Mouse (Mus musculus) layer of hippocampus, postnatal 10 days (tissue): ENCODE data around the gene Gprc5a. TPM values are rescaled to one million over a fixed set of nuclear protein-coding genes. Genes with fewer than 3 reads are reported as not detected.

Source experiments
- DNase-seq, 2 experiments: peaks; one replicate each; pipeline ENCODE4 v3.0.0; 2021; ENCODE audit warnings: low spot score in 2 of 2
- total RNA-seq, 2 experiments: library from RNA; stranded (reverse); gene quantifications; 2 replicates each; pipeline ENCODE4 v1.2.3; 2021

Gprc5a gene
- total RNA-seq, 2 experiments from 2014 or later, result 0.16 TPM

DNA sequence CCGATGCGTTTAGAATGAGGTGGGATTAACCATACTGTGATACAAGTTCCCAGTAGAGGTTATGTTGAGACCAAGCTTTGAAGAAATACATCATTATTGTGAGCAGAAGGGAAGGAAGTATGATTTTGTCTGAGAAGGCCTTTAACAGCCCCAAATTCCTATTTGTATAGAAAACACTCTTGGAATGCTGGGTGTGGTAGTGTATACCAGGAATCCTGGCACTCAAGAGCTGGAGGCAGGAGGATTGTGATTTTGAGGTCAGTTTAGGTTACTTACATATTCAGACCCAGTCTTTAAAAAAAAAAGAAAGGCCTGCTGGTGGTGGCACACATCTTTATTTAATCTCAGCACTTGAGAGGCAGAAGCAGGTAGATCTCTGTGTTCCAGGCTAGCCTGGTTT is 4.9 kb downstream of the Gprc5a start:
- no peak for DNase-seq

DNA sequence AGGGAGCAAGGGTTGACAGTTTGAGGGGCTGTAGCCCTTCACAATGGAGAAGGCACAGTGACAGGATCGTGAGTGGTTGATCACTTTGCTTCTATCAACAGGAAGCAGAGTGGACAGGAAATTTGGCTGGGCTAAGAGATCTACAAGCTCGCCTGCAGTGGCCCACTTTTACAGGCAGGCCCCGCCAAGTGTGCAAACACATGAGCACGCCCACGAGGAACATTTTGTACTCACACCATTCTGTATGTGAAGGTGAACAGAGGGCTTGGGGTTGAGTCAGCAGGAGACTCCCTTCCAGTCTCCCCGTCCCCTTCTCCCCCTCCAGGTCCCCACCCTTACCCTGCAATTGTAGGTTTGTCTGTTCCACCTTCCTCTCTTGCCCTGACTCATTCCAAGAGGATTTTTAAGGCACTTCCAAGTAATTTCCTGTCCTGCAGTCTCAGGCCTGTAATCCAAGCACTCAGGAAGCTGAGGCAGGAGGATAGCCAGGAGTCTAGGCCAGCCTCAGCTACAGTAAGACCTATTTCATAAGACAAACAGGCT is 9.0 kb downstream of the Gprc5a start:
- DNase-seq, result no peak

DNA sequence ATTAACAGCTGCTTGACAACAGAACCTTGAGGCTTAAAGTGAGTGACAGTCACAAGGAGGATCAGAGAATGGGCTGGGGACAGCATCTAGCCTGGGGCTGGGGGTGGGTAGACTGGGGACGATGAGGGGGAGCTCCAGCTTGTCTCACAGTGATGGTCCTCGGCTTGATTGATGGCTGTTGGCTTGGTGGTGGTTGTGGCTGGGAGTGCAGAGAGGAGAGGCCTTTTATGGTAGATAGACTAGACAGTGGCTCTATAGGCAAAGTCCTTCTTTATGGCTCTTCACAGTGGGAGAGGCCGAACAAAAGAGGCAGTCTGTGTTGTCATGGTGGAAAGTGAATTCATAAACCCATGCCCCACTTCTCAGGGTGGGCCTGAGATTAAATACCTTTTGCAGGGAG is 10.8 kb downstream of the Gprc5a start:
- DNase-seq, result no peak

DNA sequence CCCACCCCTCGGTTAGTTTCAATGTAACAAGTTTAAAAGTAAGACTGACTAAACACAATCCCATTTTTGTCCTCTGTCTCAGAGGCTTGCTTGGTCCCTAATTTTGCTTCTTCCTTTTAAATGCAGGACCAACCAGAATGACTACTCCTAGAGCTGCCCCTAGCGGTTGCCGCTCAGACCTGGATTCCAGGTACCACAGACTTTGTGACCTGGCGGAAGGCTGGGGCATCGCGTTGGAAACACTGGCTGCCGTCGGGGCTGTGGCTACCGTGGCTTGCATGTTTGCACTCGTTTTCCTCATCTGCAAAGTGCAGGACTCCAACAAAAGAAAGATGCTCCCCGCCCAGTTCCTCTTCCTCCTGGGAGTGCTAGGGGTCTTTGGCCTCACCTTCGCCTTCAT is 13.0 kb downstream of the Gprc5a start:
- no peak for DNase-seq

DNA sequence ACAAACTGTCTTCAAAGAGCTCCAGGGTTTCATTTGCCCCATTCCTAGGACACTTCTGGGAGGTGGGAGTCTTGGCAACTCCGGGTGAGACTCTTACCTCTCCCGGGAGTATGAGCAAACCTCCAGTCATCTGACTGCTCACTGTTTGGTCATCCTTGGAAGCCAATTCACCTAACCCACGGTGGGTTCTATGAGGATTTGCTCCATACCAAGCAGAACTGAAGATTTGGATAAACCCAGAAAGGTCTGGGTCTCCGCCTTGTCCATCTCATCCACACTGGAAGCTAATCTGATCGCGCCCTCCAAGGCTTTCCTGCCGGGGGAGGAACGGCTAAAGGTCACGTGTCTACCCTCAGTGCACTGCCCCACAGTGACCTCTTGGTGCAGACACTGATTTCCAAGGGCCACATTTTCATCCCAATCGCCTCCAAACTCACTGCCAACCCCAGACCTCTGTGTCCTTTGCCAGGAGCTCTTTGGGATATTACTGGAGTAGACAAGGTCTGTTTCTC is 18.6 kb downstream of the Gprc5a start:
- no peak for DNase-seq

DNA sequence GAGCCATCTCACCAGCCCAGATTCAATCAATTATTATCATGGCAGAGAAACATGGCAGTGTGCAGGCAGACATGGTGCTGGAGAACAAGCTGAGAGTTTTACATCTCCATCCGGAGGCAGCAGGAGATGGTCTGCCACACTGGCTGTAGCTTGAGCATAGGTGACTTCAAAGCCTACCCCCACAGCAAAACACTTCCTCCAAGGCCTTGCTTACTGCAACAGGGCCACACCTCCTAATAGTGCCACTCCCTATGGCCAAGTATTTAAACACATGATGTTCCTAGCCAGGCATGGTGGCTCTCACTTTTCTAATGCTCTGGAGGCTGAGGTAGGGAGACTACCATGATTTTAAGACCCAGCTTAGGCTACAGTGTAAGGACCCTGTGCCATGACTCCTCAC is 20.3 kb downstream of the Gprc5a start:
- no peak for DNase-seq

DNA sequence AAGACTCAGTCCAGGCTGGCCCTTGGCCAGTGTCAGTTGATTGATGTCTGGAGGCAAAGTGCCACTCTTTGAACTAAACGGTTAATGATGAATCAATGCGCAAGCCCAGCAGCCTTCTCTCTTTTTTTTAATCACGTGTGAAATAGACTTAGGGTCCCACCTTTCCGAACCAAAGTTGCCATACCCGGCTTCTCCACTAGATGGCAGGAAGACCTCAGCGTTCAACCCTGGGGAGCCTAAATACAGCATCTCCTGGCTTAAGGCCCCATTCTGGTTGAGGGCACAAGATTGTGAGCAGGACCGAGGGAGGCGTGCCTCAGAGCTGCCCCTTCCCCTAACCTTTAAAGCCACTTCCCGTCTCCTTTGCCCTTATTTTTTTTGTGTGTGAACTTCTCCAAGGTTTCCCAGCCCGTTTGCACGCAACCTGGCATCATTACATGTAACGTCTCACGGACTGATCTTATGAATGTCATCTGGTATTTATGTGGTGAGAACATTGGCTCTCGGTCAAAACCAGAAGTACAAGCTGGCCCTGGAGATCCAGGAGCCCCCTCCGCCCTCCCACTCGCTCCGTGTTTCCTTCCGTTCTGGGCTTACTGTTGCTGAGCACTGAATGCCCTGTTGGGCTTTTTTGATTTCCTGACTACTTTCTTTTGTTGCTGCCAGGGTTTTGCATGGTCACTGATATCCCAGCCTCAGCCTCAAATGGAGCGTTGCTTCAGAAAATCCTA is 22.4 kb downstream of the Gprc5a start:
- DNase-seq, result peak; percentile 94 to 96

DNA sequence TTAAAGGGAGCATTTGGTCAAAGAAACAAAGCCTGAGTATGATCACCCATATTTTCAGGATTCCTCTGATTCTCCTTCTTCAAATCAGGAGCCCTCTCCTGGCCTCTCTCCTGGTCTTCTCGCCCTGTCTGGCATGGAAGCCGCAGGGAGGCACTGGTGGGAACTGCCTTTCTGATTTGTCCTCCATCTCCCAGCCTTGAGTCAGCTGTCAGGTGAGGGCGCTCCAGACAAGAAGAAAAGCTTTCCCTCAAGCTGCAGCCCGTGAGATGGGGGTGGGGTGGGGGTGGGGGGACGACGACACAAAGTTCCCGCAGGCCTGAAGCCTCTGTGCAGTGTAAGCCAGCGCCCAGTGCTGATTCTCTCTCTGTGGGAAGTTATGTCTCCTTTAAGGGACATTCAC is 24.3 kb downstream of the Gprc5a start:
- DNase-seq, result peak; percentile 58 to 71

DNA sequence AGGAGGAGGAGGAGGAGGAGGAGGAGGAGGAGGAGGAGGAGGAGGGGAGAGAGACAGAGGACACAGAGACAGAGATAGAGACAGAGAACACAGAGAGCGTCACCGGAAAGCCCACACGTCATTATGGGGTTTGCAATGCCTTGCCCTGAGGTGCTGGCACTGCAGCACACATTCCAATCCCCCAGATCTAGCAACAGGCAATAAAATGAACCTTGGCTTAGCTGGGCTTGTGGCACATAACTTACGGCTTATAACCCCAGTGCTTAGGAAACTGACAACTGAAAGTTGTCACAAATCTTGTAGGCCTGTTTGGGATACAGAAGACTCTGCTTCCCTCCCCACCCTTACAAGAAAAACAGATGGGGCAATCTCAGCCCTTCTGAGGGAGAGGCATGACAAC is 25.2 kb downstream of the Gprc5a start:
- no peak for DNase-seq

DNA sequence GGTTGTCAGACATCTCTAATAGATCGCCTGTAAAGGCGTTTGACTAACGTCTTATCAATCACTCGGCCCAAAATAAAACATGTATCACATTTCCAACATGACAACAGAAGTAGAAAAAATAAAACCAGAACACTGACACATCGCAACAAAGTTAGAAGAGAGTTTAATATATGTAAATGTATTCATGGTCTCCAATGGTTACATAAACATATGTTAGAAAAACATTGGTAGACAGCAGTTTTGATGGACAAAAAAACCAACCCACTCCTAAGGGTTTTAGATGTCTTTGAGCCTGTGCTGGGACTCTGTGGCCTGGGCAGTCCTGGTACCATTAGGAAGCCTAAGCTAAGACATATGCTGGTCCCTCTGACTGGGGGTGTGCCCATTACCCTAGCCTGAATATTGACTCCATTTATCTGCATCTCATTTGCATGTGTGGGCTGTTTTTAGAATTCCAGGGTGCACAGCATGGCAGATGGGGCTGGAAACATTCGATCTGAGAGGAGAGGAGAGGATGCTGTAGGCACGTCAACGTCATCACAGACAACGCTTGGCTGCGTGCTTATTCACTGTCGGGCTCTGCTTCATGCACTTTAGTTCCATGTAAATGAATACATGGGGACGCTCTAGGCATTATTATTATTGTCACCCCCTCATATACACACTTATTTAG is 27.5 kb downstream of the Gprc5a start:
- DNase-seq, result peak; percentile 21 to 35

DNA sequence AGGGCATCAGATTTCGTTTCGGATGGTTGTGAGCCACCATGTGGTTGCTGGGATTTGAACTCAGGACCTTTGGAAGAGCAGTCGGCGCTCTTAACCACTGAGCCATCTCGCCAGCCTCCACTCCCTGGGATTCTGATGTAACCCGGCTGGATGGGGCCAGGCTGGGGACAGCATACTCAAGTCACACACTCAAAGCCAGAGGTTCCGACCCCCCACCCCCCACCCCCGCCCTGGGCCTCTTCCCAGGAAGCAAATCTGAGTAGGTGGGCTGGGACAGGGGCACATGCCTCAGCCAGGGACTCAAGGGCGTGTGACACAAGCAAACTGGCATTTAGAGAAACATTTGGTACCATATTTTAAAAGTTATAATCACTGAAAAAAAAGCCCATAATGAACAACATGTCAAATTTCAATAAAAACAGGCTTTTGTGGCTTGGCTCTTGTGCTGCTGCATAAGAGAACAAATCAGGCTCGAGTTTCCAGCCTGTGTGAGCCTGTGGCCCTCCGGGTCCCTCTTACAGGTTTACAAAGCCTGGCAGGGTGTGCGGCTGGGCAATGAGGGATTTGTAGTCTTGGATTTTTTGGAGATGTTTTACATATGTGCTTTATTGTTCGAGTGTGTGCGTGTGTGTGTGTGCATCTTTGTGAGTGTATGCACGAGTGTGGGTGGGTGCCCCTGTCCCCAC is 35.5 kb downstream of the Gprc5a start:
- no peak for DNase-seq

DNA sequence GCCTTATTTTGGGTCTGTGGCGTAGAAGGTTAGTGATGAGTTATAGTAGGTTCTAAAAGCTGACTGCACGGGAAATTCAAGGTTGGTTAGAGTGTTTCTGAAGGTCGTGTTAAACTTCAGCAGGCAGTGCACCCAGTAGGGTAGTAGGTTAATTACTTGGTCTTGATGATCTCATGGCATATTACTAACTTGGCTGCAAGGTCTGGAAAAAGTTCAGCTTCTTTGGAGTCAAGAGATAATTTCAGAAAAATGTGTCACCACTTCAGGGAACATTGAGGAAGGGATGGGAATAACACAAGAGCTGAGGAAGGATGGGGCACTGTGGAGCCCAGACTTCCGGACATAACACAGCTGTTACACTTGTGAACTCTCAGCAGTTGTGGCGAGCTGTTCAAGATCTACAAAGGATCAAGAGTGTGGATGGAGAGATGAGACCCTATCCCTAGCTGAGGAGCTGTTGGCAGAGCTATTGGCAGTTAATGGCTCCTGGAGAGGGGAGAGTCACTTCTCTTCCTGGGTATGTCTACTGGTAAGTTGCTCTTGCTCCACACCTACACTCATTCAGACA is 37.4 kb downstream of the Gprc5a start:
- DNase-seq, result no peak

DNA sequence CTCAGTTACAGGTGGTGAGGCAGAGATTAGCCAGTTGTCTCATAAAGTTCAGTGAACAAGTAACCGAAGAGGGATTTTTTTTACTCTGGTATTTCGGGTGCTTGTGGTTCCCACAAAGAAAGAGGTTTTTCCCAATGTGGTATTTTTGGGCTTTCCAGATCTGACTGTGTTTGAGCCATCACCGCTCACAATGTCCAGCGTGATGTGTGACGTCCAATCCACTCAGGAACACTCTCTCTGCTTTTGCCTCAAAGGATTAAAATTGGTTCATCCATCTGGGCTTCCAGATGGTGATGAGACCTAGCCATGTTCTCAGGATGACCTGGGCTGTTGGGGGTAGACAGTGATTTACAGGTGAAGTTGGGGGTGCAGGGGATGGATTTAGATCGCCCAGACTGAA is 41.6 kb downstream of the Gprc5a start:
- DNase-seq, result no peak

DNA sequence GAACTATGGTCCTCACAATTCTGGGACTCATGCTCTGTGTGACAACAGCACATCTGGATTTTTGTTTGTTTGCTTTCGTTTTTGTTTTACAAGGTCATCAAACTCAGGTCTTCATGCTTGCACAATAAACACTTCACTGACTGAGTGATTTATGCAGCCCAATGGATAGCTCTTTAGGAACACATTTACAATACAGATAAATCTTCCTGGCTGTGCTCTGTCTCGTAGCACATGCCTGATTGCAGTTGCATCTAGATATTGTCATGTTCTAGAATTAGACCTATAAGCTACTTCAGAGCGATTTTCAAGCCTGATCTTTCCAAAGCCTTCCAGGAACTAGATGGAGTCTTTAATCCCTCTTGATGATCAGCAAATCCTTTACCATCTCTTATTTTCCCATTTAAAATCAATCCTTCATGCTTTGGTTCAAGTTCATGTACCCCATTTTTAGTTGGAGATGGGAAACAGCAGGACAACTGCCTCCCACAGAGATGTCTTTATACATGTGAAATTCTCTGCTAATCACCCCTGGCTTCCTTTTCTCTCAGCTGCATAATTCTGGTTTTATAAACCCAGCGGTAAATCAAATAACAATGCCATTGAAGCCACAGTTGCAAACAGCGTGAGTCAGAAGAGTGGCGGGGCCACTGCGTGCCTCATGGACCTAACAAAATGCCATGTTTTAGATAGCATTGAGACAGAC is 47.1 kb downstream of the Gprc5a start:
- no peak for DNase-seq

DNA sequence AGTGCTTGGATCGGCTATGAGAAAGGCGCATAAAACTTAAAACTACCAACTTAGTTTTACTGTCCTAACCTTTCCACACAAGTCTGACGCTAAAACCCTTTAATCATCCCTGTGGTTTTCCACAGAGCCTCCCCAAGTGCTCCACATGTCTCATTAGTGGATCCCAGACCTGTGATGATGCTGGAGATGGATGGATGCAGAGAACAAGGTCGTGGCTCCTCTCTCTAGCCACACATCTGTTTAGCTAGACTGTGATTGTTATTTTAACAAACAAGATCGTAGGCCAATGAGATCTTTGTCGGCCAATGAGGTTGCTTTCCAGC is 47.6 kb downstream of the Gprc5a start:
- DNase-seq, result no peak

DNA sequence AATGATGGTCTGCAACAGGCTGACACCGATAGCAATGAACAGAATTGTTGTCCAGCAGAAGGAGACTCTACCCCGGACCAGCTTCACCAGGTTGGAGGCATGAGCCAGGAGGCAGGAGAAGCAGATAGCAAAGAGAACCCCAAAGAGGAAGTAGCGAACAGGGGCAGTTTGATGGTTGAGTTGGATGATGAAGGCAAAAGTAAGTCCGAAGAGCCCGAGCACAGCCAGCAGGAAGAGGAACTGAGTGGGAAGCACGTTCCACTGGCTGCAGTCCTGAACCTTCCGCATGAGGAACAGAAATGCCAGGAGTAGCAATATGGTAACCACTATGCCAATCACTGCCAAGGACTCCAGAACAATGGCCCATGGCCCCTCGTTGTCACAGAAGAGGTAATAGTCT is 51.0 kb downstream of the Gprc5a start:
- DNase-seq, result no peak

DNA sequence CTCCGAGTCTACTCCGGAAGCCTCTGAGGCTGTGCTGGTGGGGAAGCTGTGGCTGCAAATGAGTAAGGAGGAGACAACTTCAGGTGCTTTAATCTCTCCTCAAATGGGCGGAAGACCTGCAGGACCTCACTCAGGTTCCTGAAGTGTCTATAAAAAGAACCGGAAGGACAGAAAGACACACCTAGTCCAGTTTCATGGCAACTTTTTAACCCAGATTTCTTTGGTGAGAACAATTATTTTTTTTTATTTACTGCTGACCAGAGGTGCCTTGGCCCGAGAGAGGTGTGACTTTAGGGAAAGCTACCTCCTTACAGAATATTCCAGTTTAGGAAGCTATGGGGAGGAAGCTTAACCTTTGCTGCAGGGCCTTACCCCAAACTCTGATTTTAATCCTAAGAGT is 52.7 kb downstream of the Gprc5a start, which contains the start of gene Gprc5d:
Gprc5d (minus strand) TSS at position 101 of the 400 bp plus-strand sequence.
- no peak for DNase-seq

DNA sequence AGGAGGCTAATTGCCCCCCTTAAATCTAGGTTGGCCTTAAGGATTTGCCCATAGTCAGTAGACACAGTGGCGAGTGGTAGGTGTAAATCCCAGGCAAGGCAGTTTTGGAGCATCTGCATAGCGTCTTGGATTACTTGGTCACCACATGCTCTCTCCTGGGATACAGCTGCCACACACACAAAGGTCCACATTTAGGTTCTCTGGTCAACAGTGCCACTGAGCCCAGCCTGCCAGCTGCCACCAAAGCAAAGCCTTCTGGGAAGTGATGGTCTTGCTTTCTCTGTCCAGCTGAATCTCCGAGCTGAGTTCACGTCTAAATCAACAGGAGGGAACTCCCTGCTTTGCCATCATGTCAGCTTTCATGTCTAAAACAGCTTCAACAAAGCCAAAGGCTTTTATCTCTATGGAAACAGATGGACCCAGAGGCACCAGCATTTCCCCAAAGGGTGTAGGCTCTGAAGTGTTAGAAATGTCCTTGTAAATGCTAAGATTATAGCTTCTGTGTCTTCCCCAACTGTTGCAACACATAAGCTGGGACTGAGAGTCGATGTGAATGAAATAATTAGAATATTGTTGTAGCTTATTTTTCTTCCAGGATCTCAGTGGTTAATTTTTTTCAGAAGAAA is 59.4 kb downstream of the Gprc5a start:
- DNase-seq, result no peak

DNA sequence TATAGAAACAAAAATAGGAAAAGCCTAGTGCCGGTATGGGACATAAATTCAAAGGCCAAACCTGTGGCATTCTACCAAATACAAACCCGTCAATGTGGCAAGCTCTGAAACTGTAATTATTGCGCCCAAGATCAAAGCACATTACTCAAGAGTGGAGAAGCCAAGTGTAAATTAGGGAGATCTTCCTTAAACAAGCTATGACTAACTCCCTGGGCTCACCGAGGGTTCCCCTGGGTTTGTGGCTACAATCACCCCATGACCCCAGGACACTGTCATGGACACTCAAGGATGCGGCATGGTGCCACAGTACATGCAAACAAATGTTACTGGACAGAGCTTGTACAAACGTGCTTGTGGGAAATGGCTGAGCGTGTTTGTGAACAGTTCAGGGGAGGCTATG is 67.6 kb downstream of the Gprc5a start:
- no peak for DNase-seq

DNA sequence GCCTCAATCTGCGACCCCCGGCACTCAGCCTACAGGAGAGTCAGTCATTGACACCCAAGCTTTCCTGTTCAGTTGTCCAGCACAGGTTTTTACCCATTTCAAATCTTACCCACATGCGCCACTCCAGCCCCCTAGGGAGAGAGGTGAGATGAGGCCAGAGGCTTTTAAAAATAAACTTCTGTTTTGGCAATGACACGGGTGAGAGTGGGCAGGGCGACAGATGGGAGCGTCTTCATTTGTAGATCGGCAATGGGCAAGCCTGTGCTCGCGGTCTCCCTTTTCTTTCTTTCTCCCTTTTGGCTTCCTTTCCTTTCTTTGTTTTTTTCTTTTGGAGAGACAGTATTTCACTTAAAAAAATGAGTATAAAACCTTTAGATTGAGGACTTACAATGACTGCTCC is 68.0 kb downstream of the Gprc5a start:
- DNase-seq, result no peak
